Mouse (Mus musculus) embryo, embryonic 10.5 days (tissue): Measurements from ENCODE around the gene Mtus2.
"Not testable (repeated sequence)": the region's sequence is repeated elsewhere in the genome, so short reads cannot be mapped to it uniquely, and the experiment has no call there.

Experiments
- DNase-seq: peaks from one replicate; pipeline ENCODE4 v3.0.0-alpha.2; 2015; ENCODE audit warnings: low spot score

The Mtus2 gene

DNA sequence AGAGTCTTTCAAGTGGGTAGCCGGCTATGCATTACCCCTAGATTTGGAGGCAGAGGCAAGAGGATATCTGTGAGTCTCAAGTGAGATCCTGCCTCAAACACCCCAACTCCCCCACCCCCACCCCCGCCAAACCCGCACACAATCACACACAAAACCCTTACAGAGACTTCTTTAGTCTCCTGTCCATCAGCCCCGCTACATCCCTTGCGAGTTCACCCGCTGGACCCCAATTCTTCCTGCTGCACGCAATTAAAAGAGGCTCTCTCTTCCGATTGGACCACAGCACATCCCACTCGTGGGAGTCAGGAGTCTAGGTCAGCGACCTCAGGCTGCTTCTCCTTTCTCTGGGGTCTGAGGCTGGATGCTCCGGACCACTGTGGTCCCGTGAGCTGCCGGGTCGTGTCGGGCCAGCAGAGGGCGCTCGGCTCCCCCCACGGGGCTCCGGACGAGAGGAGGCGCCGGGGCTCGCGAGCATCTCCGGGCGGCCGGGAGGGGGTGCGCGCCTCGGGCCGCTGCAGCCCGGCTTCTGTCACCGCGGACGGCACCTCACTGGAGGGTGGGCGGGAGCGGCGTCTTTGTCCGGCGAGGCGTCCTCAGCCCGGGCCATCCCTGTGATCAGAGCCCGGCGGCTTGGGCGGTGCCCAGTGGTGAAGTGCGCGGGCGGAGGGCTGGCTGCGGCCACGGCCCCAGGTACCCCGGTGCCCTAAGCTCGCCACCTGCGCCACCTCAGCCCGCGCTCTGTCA, at the start of gene Mtus2:
Gene Mtus2, plus strand, starts transcription at position 500 of the 744 bp plus-strand sequence.
- DNase-seq, result peak; percentile 86

DNA sequence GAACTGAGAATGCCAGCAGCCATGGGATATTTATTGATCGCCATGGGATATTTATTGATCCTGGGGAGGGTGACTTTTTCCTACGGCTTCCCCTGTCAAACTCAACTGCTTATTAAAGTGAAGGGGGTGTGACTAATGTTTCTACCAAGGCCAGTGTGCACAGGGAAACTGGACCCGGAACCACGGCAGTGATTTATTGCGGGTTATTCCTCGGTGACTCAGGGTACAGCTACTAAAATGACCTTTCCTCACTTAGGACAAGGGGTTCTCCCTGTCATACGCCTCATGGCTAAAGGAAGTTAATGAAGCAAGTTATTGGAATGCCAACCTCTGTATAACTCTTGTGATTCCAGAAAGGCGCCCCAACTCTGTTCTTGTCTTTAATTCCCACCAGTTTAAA, 49.3 kb upstream of the Mtus2 start:
- DNase-seq, result no peak

DNA sequence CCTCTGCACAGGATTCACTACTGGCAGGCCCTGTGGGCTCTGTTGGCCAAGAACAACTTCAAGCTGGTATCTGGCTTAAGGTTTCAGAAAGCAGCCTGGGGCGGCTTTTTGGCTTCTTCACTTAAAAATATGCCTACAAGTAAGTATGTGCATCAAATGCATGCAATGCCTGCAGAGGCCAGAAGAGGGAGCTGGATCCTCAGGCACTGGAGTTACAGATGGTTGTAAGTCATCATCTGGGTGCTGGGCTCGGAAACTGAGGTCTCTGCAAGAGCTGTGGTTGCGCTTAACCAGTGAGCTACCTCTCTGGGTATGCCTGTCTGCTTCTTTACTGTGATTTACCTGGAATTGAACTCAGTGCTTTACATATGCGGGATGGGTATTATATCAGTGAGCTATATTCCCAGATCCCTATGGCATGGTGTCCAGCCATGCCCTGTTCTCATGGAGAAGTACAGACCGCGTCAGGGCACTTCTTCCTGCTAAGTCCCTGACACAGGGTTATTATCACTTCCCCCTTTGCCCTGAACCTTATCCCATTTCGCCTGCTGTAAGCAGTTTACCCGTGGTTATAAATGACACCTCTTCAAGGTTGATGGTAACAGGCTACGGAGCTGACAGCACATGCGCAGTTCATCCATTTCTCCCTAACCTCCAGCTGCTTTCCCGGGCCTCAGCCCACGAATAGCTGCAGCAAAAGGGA, 46.2 kb upstream of the Mtus2 start:
- DNase-seq, result no peak

DNA sequence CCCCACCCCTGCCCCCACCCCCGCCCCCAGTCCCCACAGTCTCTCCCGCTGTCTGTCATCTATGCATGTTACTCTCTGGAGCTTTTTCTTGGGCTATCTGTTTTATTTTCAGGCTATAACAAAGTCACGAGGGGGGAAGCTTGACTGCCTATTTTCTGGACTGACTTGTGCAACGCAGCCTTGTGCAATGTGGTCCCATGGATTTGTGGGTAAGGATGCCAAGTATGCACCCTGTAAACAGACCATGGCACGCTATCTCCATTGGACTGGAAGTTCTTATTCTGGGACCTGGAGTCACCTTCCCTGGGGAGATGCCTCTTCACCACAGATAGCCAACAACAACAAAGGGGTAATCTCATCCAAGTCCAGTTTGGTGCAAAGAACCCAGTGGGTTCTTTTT, 45.4 kb upstream of the Mtus2 start:
- no peak for DNase-seq

DNA sequence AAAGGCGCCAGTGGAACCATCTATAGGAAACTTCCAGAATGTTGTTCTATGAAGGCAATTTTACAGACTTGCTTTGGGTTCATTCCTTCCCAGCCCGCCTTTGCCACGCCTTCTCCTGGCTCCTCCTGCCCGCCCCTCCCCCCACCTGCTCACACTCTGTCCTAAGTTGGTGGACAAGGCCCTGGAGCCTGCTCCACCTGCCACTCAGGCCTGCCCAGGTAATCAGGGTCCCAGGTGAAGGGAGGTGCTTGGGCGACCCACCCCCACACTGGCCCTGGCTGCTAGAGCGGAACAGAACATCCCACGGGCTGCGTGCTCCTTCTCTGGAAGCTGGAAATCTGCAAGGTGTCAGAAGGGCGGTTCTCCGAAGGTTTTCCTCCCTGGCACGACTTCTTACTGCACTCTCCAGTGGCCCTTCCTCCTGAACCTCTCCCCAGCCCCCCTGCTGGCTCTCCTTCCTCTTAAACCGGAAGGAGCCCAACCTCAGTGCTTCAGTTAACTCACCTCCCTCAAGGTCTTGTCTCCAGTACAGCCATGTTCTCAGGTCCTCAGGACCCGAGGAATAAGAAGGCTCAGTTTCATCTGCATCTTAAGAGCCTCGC, 43.8 kb upstream of the Mtus2 start:
- DNase-seq, result peak; percentile 8

DNA sequence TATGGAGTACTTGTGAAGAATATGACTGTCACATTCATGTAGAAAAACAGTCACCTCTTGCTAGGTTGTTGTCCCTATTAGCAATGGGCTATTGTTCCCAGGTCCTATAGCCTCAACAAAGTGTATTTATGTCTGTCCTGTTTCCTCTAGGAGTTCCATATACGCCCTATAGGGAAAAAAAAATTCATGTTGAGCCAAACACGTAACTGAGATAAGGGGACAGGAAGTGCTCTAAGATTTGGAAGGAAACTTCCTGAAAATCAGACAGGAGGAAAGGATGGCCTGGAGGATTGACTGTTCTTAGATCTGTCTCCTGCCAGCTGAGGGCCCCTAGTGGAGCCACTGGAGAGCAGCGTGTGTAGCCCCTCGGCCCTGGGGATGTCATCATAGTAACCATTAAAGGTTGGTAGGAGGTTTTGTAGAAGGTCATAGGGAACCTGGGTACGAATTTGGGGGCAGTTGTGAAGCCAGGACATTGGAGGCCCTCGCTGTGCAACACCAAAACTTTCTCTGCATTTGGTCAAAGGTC, 42.0 kb upstream of the Mtus2 start:
- no peak for DNase-seq

DNA sequence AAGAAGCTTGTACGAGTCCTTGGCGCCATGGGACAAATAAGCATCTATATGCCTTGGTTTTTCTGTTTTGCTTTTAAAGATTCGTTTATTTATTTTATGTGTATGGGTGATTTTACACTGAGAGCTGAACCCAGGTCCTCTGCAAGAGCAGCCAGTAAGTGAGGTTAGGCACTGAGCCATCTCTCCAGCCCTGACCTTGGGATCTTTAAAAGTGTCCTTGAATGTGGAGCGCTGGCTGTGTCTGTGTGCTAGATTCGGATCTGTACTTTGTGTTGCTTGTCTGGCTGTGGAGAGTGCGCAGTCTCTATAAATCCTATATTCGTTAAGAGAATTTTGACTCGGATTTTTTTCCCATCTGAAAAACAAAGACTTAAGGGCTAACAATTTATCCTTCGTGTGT, 40.9 kb upstream of the Mtus2 start:
- no peak for DNase-seq

DNA sequence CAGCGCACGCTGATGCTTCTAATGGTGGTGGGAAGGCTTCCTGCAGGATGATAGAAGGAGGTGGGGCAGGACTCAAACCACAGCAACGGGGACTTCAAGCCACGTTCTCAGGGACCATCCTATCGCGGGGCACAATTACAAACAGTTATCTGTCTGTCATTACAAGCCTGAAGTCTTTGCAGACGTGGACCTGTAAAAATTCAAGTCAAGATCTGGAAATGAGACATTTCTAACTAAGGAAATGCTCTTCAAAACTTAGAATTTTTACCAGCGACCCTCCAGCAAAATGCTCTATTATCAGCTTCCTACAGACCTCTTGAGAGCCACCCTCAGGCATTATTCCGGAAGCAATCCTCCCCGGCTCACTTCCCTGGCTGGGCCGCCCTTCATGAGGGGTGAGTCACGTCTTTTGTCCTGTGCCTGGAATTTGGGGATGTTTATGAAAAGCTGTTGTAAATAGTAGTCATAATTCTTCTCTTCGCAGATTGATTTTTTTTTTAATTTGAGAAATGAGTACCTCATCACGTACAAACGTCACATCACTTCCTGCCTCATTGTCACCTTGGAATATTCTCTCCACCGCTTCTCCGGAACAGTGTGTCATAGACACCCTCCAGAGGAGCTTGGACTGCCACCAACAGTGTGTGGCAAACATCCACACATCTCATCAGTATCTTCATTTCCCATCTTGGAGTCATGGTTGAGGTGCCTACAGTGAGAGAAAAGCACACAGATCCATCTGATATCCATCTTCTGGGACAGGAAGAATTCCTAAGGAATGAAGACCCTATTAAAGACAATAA, 38.9 kb upstream of the Mtus2 start:
- no peak for DNase-seq

DNA sequence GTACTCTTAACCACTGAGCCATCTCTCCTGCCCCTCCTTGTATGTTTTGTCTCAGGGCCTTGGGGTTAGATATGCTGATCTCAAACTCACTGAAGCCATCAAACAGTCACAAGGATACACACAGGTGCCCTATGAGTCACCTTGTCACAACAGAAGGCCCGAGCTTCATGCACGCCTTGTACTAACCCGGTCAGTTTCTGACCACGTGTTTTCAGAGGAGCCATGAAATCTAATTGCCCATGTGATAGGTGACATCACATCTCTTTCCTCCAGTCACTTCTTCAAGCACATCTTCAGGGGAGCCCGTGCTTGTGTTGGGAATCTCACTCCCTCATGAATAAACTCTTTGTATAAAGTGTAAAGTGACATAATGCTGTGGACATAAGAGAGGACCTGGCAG, 32.5 kb upstream of the Mtus2 start:
- DNase-seq, result no peak

DNA sequence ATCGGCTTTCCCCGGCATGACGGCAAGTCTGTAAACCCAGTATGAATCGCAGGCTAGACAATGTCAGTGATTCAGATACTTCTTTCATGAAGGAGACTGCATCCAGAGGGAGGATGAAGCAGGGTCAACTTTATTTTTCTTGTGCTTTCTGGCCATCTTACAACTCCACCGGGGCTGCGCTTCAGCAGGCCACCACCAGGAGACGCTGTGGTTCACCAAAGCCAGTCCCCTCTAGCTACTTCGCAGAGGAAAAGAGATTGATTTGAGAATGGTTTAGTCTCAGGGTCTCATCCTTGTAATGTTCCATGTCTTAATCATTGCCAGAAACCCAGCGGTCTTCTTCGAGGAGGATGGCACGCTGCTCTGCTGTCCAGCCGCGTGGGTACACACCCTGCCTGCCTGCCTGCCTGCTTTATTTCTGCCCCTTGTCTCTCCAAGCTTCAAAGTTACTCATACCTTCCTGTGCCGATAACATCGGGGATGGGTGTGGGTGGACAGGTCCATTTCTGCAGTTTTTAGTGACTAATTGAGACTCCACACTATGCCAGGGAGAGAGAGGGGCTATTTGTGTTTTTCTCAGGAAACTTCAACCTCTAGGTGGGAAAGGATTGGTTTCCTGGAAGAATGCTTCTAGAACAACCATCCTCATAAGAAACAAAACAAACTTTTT, 31.1 kb upstream of the Mtus2 start:
- DNase-seq, result peak; percentile 36

DNA sequence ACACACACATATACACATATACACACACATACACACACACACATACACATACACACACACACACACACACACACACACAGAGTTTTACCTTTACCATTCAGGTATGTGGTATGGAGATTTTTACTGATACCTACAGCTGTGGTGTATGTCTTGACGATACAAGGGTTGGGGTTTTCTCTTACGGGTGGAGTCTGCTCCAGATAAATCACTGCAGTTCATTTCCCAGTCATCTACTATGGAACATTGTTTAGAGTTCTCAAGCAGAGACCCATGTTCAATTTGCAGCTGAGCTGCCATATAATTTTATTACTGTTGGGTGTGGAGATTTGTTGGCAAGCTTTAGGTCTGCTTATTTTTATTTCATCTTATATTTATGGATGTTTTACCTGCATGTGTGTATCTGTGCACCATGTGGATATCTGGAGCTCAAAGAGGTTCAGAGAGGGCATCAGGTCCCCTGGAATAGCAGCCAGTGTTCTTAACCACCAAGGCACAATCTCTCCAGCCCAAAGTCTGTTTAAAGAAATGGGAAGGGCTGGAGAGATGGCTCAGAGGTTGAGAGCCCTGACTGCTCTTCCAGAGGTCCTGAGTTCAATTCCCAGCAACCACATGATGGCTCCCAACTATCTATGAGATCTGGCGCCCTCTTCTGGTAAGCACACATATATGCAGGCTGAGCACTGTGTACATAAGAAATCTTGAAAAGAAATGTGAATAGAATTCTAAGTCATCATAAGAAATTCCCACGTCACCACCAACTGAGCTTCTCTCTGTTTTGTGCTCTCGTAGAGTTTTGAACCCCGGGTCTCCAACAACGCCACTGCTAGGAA, 28.2 kb upstream of the Mtus2 start:
- no peak for DNase-seq

DNA sequence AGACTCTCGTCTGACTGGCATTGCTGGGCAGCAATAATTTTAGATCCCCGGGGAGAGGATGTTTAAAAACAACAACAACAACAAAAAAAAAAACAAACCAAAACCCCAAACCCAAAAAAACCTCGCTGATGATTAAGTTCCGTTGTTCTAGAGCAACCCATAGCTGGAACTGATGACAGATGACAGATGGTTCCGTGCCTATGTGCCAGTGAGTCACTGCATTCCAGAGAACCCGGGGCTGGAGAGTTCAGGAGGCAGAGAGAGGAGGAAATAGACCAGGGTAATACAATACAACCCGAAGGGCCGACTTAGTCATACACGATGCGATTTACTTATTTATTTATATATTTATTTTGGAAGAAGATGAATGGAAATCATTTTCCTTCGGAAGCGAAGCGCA, 22.0 kb upstream of the Mtus2 start:
- no peak for DNase-seq

DNA sequence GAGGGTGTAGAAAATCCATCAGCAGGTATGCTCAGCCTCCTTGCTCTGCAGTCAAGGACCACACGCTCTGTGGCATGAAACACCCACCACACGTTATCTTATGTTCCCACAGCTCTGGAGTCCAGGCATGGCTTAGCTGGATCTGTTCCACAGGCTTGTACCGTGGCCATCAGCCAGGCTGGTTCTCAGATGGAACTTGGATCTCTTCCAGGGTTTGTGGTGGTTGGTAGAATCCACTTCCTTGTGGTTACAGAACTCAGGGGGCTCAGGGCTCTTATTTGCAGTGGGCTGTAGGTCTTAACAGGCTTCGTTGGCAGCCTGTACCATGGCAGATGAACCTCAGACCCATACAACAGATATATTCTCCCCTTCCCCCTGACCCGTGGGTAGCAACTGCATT, 17.9 kb upstream of the Mtus2 start:
- DNase-seq, result no peak

DNA sequence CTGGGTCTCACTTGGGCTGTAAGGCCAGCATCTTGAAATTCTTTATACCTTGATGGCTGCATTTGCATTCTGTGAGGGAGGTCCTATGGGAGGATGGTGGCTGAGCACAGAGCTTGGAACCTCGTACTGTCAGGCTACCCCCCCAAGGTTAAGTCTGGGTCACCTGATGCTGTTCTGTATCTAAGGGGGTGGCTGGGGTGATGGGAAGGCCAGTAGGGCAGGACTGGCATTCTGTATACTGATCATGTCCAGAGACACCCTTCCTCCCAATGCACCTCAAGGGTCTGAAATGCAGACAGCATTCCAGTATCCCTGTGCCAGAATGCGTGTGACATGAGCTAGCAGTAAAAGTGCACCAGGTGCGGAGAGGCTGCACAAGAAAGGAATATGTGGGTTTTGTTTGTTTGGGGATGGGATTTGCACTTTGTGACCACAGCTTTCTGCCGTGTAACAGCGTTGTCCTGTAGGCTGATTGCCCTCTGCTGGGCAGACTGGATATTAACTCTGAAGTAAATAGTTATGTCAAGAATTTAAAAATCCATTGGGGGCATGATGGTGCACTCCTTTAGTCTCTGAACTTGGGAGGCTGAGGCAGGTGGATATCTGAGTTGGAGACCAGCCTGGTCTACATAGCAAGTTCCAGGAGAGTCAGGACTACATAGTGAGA, 12.0 kb upstream of the Mtus2 start:
- peak; percentile 62 for DNase-seq

DNA sequence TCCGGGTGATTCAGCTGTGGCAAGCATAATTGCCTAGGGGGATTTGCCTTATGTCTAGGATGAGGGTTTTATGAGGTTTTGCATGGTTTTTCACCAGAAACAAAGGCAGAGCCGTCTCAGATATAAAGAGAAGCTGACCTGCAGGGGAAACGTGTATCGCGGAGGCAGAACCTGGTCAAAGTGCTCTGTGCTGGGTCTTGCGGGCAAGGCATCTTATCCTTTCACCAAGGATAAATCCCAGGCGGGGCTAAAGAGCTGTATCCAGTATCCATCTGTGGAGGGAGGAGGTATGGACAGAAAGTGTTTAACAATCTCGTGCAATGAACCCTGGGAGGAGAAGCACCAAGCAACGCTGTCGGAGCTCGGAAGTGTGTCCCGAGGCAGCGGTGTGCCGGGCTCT, 7.2 kb upstream of the Mtus2 start:
- DNase-seq, result no peak

DNA sequence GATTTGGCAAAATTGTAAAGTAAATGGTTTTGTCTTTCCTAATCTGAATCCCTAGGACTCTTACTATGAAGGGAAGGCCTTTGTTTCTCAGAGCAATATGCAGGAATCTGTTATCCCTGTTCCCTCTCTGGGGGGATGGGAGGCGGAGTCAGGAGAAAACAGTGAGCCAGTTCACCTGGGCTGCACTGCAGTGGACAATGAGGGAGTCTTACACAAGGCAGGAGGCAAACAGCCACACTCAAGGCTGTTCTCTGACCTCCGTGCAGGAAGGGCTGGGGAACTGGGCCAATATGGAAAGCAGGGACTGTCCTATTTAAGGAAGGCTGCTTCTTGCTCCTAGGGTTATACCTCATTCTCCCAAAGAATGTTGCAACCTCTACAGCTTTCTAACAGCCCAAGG, 5.4 kb upstream of the Mtus2 start:
- no peak for DNase-seq

DNA sequence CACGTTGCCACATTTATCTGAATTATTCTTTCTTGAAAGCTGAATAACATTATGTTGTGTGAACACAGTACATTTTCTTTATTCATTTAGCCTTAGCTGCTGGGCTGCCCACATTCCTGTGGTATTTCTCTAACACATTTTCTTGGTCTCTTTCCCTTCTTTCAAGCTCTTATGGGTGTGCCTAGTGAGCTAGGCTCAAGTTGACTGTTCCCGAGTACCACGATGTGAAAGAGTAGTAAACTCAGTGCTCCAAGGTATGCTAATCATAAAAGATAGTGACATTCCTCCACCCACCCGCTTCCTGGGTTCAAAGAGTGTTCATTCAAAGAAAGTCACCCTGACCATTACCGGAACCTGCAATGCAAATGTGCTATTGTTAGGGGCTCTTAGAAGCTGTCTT, 3.9 kb upstream of the Mtus2 start:
- DNase-seq, result not testable (repeated sequence)

DNA sequence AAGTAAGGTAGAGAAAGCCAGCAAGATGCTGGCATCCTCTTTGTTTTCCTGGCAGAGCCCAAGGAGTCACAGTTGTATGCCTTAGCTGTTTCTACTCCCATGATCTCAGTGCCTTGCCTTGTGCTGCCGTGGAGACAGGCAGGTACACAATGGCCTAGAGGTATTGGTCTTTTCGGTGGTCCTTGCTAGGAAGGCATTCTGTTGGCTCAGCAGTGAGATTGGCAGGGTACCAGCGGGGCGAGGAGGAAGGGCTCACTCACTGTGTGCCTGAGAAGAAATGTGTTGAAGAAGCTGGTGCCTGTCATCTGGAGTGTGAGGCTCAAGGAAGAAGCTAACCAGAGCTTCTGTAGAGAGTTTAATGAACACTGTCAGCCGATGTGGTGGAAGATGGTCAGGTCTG, 1.4 kb upstream of the Mtus2 start:
- no peak for DNase-seq

DNA sequence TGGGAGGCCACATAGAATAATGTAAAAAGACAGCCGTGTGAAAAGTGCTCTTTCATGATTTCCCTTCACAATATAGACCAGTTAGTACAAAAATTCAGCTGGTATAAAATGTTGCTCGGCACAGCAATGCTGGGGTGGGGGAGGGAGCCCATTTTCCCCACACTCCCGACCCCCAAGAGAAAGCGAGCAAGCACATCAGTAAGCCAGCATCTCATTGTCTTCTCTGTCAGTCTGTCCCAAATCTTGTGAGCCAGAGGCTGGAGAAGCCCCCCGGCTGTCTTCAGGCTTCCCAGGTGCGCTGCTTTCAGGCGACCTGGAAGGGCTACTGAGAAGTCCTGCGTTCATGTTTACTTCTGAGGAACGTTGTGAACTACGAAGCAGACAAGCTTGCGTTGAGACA, 699 bp upstream of the Mtus2 start:
- DNase-seq, result no peak

DNA sequence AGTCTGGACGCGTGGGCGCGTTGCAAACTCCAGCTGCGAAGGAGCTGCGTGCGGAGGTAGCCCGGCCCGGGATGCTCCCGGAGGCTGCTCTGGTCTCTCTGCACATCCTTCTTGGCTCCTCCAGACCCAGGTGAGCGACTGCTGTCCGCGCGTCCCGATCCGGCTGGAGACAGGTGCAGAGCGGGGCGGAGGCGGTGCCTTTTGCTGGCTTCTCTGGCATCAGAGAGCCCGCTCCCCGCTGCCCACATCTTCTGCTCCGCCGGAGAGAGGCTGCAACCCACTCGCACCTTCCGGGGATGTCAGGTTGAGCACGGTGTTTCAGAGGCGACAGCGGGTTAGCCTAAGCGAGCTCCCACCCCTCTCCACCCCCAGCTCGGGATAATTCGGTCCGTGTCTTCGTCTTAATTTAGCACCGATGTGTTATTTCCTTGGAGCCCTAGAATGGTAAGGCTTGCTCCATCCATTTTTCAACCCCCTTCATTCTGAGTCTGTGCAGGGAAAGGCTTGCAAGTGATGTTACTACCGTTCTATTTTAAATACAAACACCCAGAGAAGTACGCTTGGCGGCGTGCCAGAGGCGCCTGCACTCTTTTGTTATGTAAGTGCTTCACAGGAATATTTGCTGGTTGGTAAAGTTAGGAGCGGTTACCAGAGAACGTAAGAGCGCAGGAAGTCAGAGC, 612 bp downstream of the Mtus2 start:
- DNase-seq, result peak; percentile 49
